Mouse (Mus musculus) hindbrain, postnatal 0 days (tissue): ENCODE data around the gene Krba1. TPM values are rescaled to one million over a fixed set of nuclear protein-coding genes. Genes with fewer than 3 reads are reported as not detected.

Experiments
- ATAC-seq: fragments of 200-750 bp; cut with Nextera tagmentation; 2 replicates; pipeline ENCODE4 v1.8.0; 2017; ENCODE audit warnings: mild to moderate bottlenecking, moderate TSS enrichment, moderate library complexity
- DNase-seq: peaks from one replicate; pipeline ENCODE4 v3.0.0-alpha.2; 2015; ENCODE audit warnings: low spot score
- H3K27ac ChIP-seq: fragments of 300-500 bp; sonication (generic); 2 replicates; pipeline ENCODE4 v1.5.1; 2014; ENCODE audit warnings: mild to moderate bottlenecking
- H3K27me3 ChIP-seq: fragments of 300-500 bp; sonication (generic); 2 replicates; pipeline ENCODE4 v1.6.1; 2014; ENCODE audit warnings: low read length, mixed read lengths; ENCODE audit not compliant: insufficient read depth
- H3K36me3 ChIP-seq: fragments of 300-500 bp; sonication (generic); 2 replicates; pipeline ENCODE4 v1.6.1; 2014; ENCODE audit warnings: low read length, mixed read lengths; ENCODE audit not compliant: insufficient read depth
- H3K4me1 ChIP-seq: fragments of 300-500 bp; sonication (generic); 2 replicates; pipeline ENCODE4 v1.6.1; 2014; ENCODE audit warnings: antibody characterized with exemption, low read length, mixed read lengths; ENCODE audit not compliant: insufficient read depth
- H3K4me2 ChIP-seq: fragments of 300-500 bp; sonication (generic); 2 replicates; pipeline ENCODE4 v1.6.1; 2014; ENCODE audit warnings: low read depth, mild to moderate bottlenecking, low read length, moderate library complexity, mixed read lengths
- H3K4me3 ChIP-seq: fragments of 300-500 bp; sonication (generic); 2 replicates; pipeline ENCODE4 v1.5.1; 2014; ENCODE audit warnings: low read length
- H3K9ac ChIP-seq: fragments of 300-500 bp; sonication (generic); replicated peaks from 2 replicates; pipeline ENCODE4 v1.6.1; 2014; ENCODE audit warnings: mild to moderate bottlenecking, low read length, moderate library complexity, mixed read lengths
- H3K9me3 ChIP-seq: fragments of 300-500 bp; sonication (generic); 2 replicates; pipeline ENCODE4 v1.6.1; 2016; ENCODE audit warnings: low read length, mixed read lengths
- CTCF ChIP-seq: IDR thresholded peaks from 2 replicates; pipeline ENCODE4 v1.5.1; 2016; ENCODE audit warnings: antibody characterized with exemption, control low read depth, low read depth
- WGBS: fragments of 180-500 bp; shearing (Covaris S2); extraction: QIAGEN DNeasy Blood & Tissue Kit; methylation state at CpG from one replicate; pipeline ENCODE4 v1.1.7; 2014; 5-methylcytosine and 5-hydroxymethylcytosine counted together
- polyA plus RNA-seq: library from polyadenylated mRNA; unstranded; fragments of >200 nt; fragmentation: Nextera tagmentation; extraction: Ambion mirVana; gene quantifications from 2 replicates; pipeline ENCODE4 v1.2.1, GENCODE M21; 2015
- total RNA-seq: library from RNA; depleted of rRNA; stranded (reverse); fragments of >200 nt; gene quantifications from 2 replicates; pipeline ENCODE4 v1.2.3, GENCODE M21; 2014

Krba1 gene
- total and polyA plus RNA-seq, 2 experiments from 2014 or later = 20.5 to 49.8 TPM

DNA sequence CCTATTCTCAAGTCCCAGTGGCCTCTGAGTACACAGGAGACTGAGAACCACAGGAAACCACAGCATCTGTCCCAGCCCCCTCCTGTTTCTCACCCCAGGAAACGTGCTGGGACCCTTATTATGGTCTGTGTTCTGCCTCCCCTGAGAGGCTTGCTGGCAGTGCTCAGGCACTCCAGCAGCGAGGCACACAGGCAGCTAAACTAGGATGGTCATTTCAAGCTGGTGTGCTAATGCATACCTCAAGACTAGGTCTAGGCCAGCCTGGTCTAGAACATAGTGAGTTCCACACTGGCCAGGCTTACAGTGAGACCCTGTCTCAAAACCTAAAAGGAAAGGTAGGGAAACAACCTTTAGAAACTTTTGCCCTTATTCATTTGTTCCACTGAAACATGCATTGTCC, 25.3 kb downstream of the Krba1 start:
- no peak for TF ChIP-seq CTCF
- Histone ChIP-seq H3K27ac (no peak overlapping the region), H3K9ac (no peak overlapping the region)

DNA sequence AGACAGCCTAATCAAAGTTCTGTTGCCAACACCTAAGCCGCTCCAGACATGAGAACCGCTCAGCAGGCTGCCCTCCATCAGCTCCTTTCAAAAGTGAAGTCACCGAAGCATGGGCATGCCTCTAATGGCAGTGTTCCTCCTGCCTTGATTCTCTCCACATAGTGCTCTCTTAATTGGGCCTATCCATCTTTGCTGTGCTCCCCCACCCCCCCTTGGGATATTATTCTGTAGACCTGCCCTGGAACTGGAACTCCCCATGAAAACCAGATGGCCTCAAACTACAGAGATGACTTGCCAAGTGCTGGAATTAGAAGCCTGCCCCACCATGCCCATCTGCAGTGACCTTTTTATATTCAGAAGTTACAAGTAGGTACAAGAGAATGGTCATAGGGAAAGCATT, 27.9 kb downstream of the Krba1 start:
- Histone ChIP-seq H3K4me1 (no peaks in the 10 kb centered on the region), H3K4me3 (no peak overlapping the region), H3K27ac (no peak overlapping the region), H3K9me3 (no peaks in the 10 kb centered on the region), H3K36me3 (no peaks in the 10 kb centered on the region), H3K9ac (no peak overlapping the region), H3K4me2 (no peak overlapping the region), H3K27me3 (no peaks in the 10 kb centered on the region)
- no peak for ATAC-seq
- no peak for TF ChIP-seq CTCF
- WGBS = 57% methylated on average over 3 of the region's 3 CpGs
- no peak for DNase-seq

More for the DNA sequence above, 25.3 kb downstream of the Krba1 start:
- H3K27me3 ChIP-seq = no peaks in the 10 kb centered on the region
- 5% methylated on average over 2 of the region's 2 CpGs for WGBS
- H3K4me2 ChIP-seq = no peak overlapping the region
- H3K9me3 ChIP-seq = no peaks in the 10 kb centered on the region
- no peak for ATAC-seq
- peaks cover 20% of the 10 kb centered on the region for H3K36me3 ChIP-seq
- H3K4me3 ChIP-seq = no peak overlapping the region
- DNase-seq = no peak
- H3K4me1 ChIP-seq = no peaks in the 10 kb centered on the region

DNA sequence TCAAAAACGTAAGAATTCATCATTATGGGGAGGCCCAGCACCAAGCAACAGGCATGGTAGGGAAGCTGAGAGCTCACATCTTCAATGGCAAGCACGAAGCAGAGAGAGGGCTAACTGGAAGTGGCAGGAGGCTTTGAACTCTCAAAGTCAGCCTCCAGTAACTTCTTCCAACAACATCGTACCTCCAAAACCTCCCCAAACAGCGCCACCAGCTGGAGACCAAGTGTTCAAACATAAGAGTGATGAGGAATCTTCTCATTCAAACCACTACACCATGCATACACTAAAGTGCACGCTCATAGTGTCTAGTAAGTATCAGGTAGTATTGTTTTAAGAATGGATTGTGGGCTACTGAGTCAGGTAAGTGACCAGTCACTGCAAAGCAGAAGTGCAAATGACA, 28.7 kb downstream of the Krba1 start:
- ATAC-seq = no peak

DNA sequence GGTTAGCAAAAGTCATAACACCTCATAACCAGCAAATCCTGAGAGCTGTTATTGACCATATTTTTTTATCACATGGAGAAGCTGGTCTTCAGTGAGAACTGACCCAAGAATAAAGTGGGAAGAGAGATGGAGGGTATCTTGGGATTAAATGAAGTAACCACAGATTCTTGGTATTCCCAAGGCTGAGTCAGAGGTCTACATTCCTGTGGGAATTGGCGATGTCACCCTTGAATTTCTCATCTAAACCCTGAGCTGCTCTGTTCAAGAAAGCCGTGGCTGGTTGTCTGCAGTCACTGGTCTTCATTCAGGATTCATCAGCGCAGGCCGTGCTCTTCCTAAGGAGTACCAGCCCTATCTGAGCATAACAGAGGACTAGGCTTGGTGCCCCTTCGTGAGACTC, 31.6 kb downstream of the Krba1 start:
- WGBS = 75% methylated on average over 5 of the region's 5 CpGs
- Histone ChIP-seq H3K9ac (no peak overlapping the region), H3K36me3 (no peaks in the 10 kb centered on the region), H3K4me1 (no peaks in the 10 kb centered on the region), H3K4me3 (no peak overlapping the region), H3K4me2 (no peak overlapping the region), H3K9me3 (no peaks in the 10 kb centered on the region), H3K27ac (no peak overlapping the region), H3K27me3 (no peaks in the 10 kb centered on the region)
- ATAC-seq (no peak), DNase-seq (no peak)
- TF ChIP-seq CTCF = no peak

More for the DNA sequence above, 28.7 kb downstream of the Krba1 start:
- Histone ChIP-seq H3K9me3 (no peaks in the 10 kb centered on the region), H3K4me2 (no peak overlapping the region), H3K4me3 (no peak overlapping the region), H3K9ac (no peak overlapping the region), H3K27ac (no peak overlapping the region), H3K27me3 (no peaks in the 10 kb centered on the region), H3K4me1 (no peaks in the 10 kb centered on the region), H3K36me3 (no peaks in the 10 kb centered on the region)
- TF ChIP-seq CTCF = 0 out of 2 replicates have a peak, but pooled peaks have one; percentile 11
- DNase-seq = no peak
- 74% methylated on average over 5 of the region's 5 CpGs for WGBS

DNA sequence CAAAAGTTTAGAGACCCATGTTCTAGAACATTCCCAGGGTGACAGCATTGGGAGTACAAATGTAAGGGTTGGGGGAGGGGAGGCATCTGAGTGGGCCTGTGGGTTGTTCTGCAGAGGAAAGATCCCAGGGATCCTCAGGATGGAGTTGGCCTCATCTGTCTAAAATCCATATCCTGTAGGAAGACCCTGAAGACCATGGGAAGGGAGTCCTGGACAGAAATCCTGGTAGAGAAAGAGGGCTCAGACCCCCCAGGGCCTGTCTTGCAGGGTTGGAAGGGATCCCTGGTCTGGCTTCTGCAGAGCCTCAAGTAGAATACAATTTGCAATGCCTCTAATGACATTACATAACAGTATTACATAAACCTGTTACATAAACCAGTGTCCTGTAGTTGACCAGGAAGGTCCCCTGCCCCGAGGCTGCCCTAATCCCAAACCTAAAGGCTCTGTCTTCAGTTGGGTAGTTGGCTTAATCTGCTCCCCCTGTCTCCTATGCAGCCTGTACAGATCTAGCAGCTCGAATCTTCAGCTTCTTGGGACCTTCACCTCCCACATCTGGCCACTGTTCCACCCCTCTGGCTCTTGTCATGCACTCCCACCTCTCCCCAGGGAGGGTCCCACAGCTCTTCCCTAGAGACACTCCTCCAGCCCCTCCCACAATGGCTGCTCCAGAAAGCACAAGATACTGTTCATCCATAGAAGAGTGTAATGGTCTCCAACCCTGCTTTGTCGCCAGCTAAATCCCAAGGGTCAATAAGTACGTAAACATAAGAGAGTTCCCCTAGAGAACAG, 33.6 kb downstream of the Krba1 start:
- no peaks in the 10 kb centered on the region for H3K36me3 ChIP-seq
- no peaks in the 10 kb centered on the region for H3K9me3 ChIP-seq
- no peak for DNase-seq
- no peak overlapping the region for H3K4me3 ChIP-seq
- no peak for ATAC-seq
- no peak for TF ChIP-seq CTCF
- no peak overlapping the region for H3K9ac ChIP-seq
- H3K4me2 ChIP-seq = no peak overlapping the region
- WGBS = 77% methylated on average over 4 of the region's 4 CpGs
- no peaks in the 10 kb centered on the region for H3K27me3 ChIP-seq
- no peaks in the 10 kb centered on the region for H3K4me1 ChIP-seq
- no peak overlapping the region for H3K27ac ChIP-seq

DNA sequence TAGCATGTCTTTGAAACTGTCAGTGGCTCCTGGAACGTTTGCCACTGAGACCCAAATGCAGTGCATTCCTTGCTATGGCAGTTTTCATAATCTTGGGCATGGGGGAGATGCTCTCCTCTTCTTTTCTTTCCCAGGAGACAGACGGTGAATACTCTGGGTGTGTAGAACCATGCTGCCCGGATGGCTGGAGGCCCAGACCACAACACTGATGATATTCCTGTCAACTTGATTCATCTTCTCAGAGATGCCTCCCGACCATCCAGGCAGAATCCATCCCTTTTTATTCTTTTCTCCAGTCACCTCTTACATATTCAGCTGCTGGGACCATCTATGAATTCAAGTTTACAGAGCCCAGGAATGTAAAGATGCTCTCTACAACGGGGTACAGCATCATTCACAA, 35.4 kb downstream of the Krba1 start:
- Histone ChIP-seq H3K27ac (no peak overlapping the region), H3K9ac (no peak overlapping the region), H3K36me3 (no peaks in the 10 kb centered on the region), H3K9me3 (no peaks in the 10 kb centered on the region), H3K27me3 (no peaks in the 10 kb centered on the region), H3K4me1 (0 out of 2 replicates have a peak, but pooled peaks cover 4% of the 10 kb centered on the region), H3K4me3 (no peak overlapping the region), H3K4me2 (no peak overlapping the region)
- no peak for TF ChIP-seq CTCF
- DNase-seq (no peak), ATAC-seq (no peak)
- 70% methylated on average over 5 of the region's 5 CpGs for WGBS
